13 mouse cellular contexts compared by ENCODE assay signal in the genomic region with DNA sequence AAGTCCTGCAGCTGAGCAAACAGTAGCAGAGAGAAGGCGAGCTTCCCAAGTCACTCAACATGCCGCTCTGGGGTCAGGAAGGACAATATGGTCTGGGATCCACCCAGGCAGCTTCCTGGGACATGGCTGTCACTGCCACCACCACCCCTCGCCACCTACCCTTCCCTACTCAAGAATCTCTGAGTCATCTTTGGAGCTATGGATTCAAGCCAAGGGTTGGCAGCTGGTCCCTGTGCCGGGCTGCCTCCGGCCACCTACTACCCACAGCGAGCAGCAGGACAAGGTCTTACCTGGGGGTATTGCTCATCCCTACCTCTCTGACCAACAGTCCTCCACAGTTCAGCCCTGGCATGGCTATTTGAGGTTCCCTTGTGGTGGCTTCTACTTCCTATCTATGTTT.
A peak's percentile ranks its signal among the peaks of the same experiment; 100 is the strongest.
DNase-seq lines count a peak whose midpoint lies in the region; ATAC-seq and TF ChIP-seq lines count a peak whose summit lies in the region.
"Had no signal": no experiment of that assay in that cellular context is flagged by ENCODE, and none has a peak within 500 bp of the region (broad histone marks: within the 10 kb centered on the region; RNA-seq: fewer than 3 reads in every experiment).

No protein-coding gene starts in this region.

- H3K36me3 ChIP-seq in lung, postnatal 0 days (ENCODE audit: insufficient read depth, low read length) = no peaks in the 10 kb centered on the region
- no peaks in the 10 kb centered on the region for H3K36me3 ChIP-seq in forebrain, embryonic 13.5 days (ENCODE audit: poor library complexity, severe bottlenecking)
- no peaks in the 10 kb centered on the region for H3K36me3 ChIP-seq in hindbrain, embryonic 11.5 days (ENCODE audit: control insufficient read depth, insufficient read depth, low read length)
- H3K36me3 ChIP-seq: embryonic facial prominence, embryonic 15.5 days; heart, embryonic 13.5 days; kidney, embryonic 15.5 days had no signal

- no peak for ATAC-seq in lung, postnatal 0 days
- ATAC-seq in forebrain, embryonic 13.5 days = no peak
- no peak for ATAC-seq in hindbrain, embryonic 11.5 days (ENCODE audit: low FRiP score)
- ATAC-seq: forebrain, postnatal 0 days had no signal

- no peaks in the 10 kb centered on the region for H3K27me3 ChIP-seq in lung, postnatal 0 days (replicated peaks; ENCODE audit: insufficient read depth, low read length)
- no peaks in the 10 kb centered on the region for H3K27me3 ChIP-seq in forebrain, embryonic 13.5 days
- no peaks in the 10 kb centered on the region for H3K27me3 ChIP-seq in hindbrain, embryonic 11.5 days (ENCODE audit: control insufficient read depth, insufficient read depth, low read length)
- H3K27me3 ChIP-seq: embryonic facial prominence, embryonic 15.5 days; heart, embryonic 13.5 days; kidney, embryonic 15.5 days had no signal

- H3K9me3 ChIP-seq in lung, postnatal 0 days (ENCODE audit: low read length) = no peaks in the 10 kb centered on the region
- H3K9me3 ChIP-seq in forebrain, embryonic 13.5 days (replicated peaks) = no peaks in the 10 kb centered on the region
- H3K9me3 ChIP-seq in hindbrain, embryonic 11.5 days (ENCODE audit: control insufficient read depth, low read length) = no peaks in the 10 kb centered on the region
- H3K9me3 ChIP-seq: embryonic facial prominence, embryonic 15.5 days; kidney, embryonic 15.5 days had no signal

- TF ChIP-seq EP300 in lung, postnatal 0 days (IDR thresholded peaks at IDR 0.05) = no peak

- TF ChIP-seq CTCF in lung, postnatal 0 days (IDR thresholded peaks at IDR 0.05) = no peak

- H3K4me2 ChIP-seq in lung, postnatal 0 days (replicated peaks; ENCODE audit: low read depth, low read length) = no peak overlapping the region
- no peak overlapping the region for H3K4me2 ChIP-seq in forebrain, embryonic 13.5 days
- no peak overlapping the region for H3K4me2 ChIP-seq in hindbrain, embryonic 11.5 days (replicated peaks; ENCODE audit: low read depth, low read length)
- H3K4me2 ChIP-seq: embryonic facial prominence, embryonic 15.5 days; heart, embryonic 13.5 days; hindbrain, embryonic 14.5 days; kidney, embryonic 15.5 days had no signal

- WGBS in lung, postnatal 0 days = 73% methylated on average over 6 of the region's 6 CpGs
- 75% methylated on average over 6 of the region's 6 CpGs for WGBS in forebrain, embryonic 13.5 days
- WGBS in hindbrain, embryonic 11.5 days = 84% methylated on average over 6 of the region's 6 CpGs

- no peaks in the 10 kb centered on the region for H3K4me1 ChIP-seq in lung, postnatal 0 days (ENCODE audit: insufficient read depth, low read depth, low read length)
- H3K4me1 ChIP-seq in forebrain, embryonic 13.5 days = no peaks in the 10 kb centered on the region
- no peaks in the 10 kb centered on the region for H3K4me1 ChIP-seq in hindbrain, embryonic 11.5 days (replicated peaks; ENCODE audit: control insufficient read depth, insufficient read depth, low read length)
- H3K4me1 ChIP-seq: embryonic facial prominence, embryonic 15.5 days; heart, embryonic 13.5 days; kidney, embryonic 15.5 days had no signal

- no peak overlapping the region for H3K4me3 ChIP-seq in lung, postnatal 0 days (ENCODE audit: low read depth, low read length)
- no peak overlapping the region for H3K4me3 ChIP-seq in forebrain, embryonic 13.5 days
- H3K4me3 ChIP-seq in hindbrain, embryonic 11.5 days (ENCODE audit: low read depth, low read length) = no peak overlapping the region
- H3K4me3 ChIP-seq: embryonic facial prominence, embryonic 15.5 days; heart, embryonic 13.5 days; kidney, embryonic 15.5 days had no signal

- H3K9ac ChIP-seq in lung, postnatal 0 days (replicated peaks; ENCODE audit: low read depth) = no peak overlapping the region
- no peak overlapping the region for H3K9ac ChIP-seq in forebrain, embryonic 13.5 days
- no peak overlapping the region for H3K9ac ChIP-seq in hindbrain, embryonic 11.5 days (ENCODE audit: low read depth, low read length)
- H3K9ac ChIP-seq: embryonic facial prominence, embryonic 15.5 days; forebrain, postnatal 0 days; heart, embryonic 13.5 days; hindbrain, embryonic 14.5 days; kidney, embryonic 15.5 days had no signal

- peak; percentile 6 for DNase-seq in lung, postnatal 0 days (ENCODE audit: low spot score)
- DNase-seq in lung, postnatal 4 days = no peak
- peak; percentile 73 for DNase-seq in adrenal gland, adult 2 months
- DNase-seq in cerebellum, adult 11-12 months = peak; percentile 94
- DNase-seq in lung, postnatal 14 days = peak; percentile 8
- DNase-seq in hindbrain, embryonic 11.5 days (ENCODE audit: low spot score) = no peak
- DNase-seq: forebrain, postnatal 0 days; layer of hippocampus, postnatal 36 days had no signal

- no peak overlapping the region for H3K27ac ChIP-seq in lung, postnatal 0 days (ENCODE audit: low read length)
- no peak overlapping the region for H3K27ac ChIP-seq in forebrain, embryonic 13.5 days
- H3K27ac ChIP-seq in hindbrain, embryonic 11.5 days (ENCODE audit: low read depth, low read length) = no peak overlapping the region
- H3K27ac ChIP-seq: embryonic facial prominence, embryonic 15.5 days; heart, embryonic 13.5 days; hindbrain, embryonic 14.5 days; kidney, embryonic 15.5 days had no signal

Comparison
In these comparisons a context has a peak if more than half of its experiments do, and no peak if none do; other contexts are left out.
1. DNase-seq: peak in lung, postnatal 0 days (single experiment), adrenal gland, adult 2 months (single experiment), cerebellum, adult 11-12 months (single experiment) and lung, postnatal 14 days (single experiment); none in lung, postnatal 4 days (0 of 2) and hindbrain, embryonic 11.5 days (single experiment).